Mouse (Mus musculus) small intestine, adult 2 months (tissue): ENCODE data around the gene Tmem125.

Source experiments
- CTCF ChIP-seq: fragments of 200-500 bp; IDR thresholded peaks from 2 replicates; pipeline ENCODE4 v1.5.1; 2012; ENCODE audit warnings: low read depth, mild to moderate bottlenecking, control low read depth, inconsistent platforms, low read length, moderate library complexity, mixed read lengths; ENCODE audit not compliant: insufficient replicate concordance, insufficient read length; ENCODE audit errors: extremely low read depth
- POLR2A ChIP-seq: fragments of 200-500 bp; IDR thresholded peaks from 2 replicates; pipeline ENCODE4 v1.6.1; 2012; ENCODE audit warnings: low read depth, mild to moderate bottlenecking, control low read depth, inconsistent platforms, low read length, moderate library complexity

- no peak for TF ChIP-seq CTCF
- no peak for TF ChIP-seq POLR2A
Observed at GRCm38 (mm10) chr4:118539904-118540303, 3.9 kb downstream of the Tmem125 start.
